Mouse (Mus musculus): ENCODE data around the gene Wdr25. TPM values are rescaled to one million over a fixed set of nuclear protein-coding genes. Genes with fewer than 3 reads are reported as not detected.

Wdr25 gene
- polyA plus RNA-seq, 1 experiment = 0.57 TPM

- Histone ChIP-seq H3K4me1 (ENCODE audit: control insufficient read depth) (no peaks in the 10 kb centered on the region), H3K27me3 (ENCODE audit: control insufficient read depth) (no peaks in the 10 kb centered on the region), H3K4me3 (replicated peaks) (no peak overlapping the region), H3K36me3 (ENCODE audit: control insufficient read depth) (no peaks in the 10 kb centered on the region), H3K9me3 (ENCODE audit: control insufficient read depth, low read length) (no peaks in the 10 kb centered on the region)
- no peak for TF ChIP-seq GATA1 (IDR thresholded peaks at IDR 0.05; ENCODE audit: low read length)
- TF ChIP-seq TAL1 (IDR thresholded peaks at IDR 0.05; ENCODE audit: low read length) = no peak
These were observed 45.4 kb downstream of the Wdr25 start for GRCm38 (mm10) chr12:108938844-108939243.

- TF ChIP-seq GATA1 (IDR thresholded peaks at IDR 0.05; ENCODE audit: low read length) (no peak), TAL1 (IDR thresholded peaks at IDR 0.05; ENCODE audit: low read length) (no peak)
- no peaks in the 10 kb centered on the region for H3K36me3 ChIP-seq (ENCODE audit: control insufficient read depth)
- no peaks in the 10 kb centered on the region for H3K4me1 ChIP-seq (ENCODE audit: control insufficient read depth)
- H3K4me3 ChIP-seq (replicated peaks) = no peak overlapping the region
- no peaks in the 10 kb centered on the region for H3K9me3 ChIP-seq (ENCODE audit: control insufficient read depth, low read length)
- no peaks in the 10 kb centered on the region for H3K27me3 ChIP-seq (ENCODE audit: control insufficient read depth)
These were observed 45.9 kb downstream of the Wdr25 start for GRCm38 (mm10) chr12:108939317-108939716.

GRCm38 (mm10) chr12:108940255-108940654 lies 46.8 kb downstream of the Wdr25 start:
- no peaks in the 10 kb centered on the region for H3K9me3 ChIP-seq (ENCODE audit: control insufficient read depth, low read length)
- TF ChIP-seq GATA1 (IDR thresholded peaks at IDR 0.05; ENCODE audit: low read length) (no peak), TAL1 (IDR thresholded peaks at IDR 0.05; ENCODE audit: low read length) (no peak)
- no peaks in the 10 kb centered on the region for H3K27me3 ChIP-seq (ENCODE audit: control insufficient read depth)
- H3K4me3 ChIP-seq (replicated peaks) = no peak overlapping the region
- H3K4me1 ChIP-seq (ENCODE audit: control insufficient read depth) = no peaks in the 10 kb centered on the region
- H3K36me3 ChIP-seq (ENCODE audit: control insufficient read depth) = no peaks in the 10 kb centered on the region

GRCm38 (mm10) chr12:108941282-108941681 lies 47.9 kb downstream of the Wdr25 start:
- Histone ChIP-seq H3K27me3 (ENCODE audit: control insufficient read depth) (no peaks in the 10 kb centered on the region), H3K4me1 (ENCODE audit: control insufficient read depth) (no peaks in the 10 kb centered on the region), H3K9me3 (ENCODE audit: control insufficient read depth, low read length) (no peaks in the 10 kb centered on the region), H3K4me3 (replicated peaks) (no peak overlapping the region), H3K36me3 (ENCODE audit: control insufficient read depth) (no peaks in the 10 kb centered on the region)
- no peak for TF ChIP-seq GATA1 (IDR thresholded peaks at IDR 0.05; ENCODE audit: low read length)
- TF ChIP-seq TAL1 (IDR thresholded peaks at IDR 0.05; ENCODE audit: low read length) = no peak

- H3K36me3 ChIP-seq (ENCODE audit: control insufficient read depth) = no peaks in the 10 kb centered on the region
- no peaks in the 10 kb centered on the region for H3K9me3 ChIP-seq (ENCODE audit: control insufficient read depth, low read length)
- no peaks in the 10 kb centered on the region for H3K27me3 ChIP-seq (ENCODE audit: control insufficient read depth)
- H3K4me1 ChIP-seq (ENCODE audit: control insufficient read depth) = no peaks in the 10 kb centered on the region
- TF ChIP-seq GATA1 (IDR thresholded peaks at IDR 0.05; ENCODE audit: low read length) (no peak), TAL1 (IDR thresholded peaks at IDR 0.05; ENCODE audit: low read length) (no peak)
- no peak overlapping the region for H3K4me3 ChIP-seq (replicated peaks)
These were observed 48.9 kb downstream of the Wdr25 start for GRCm38 (mm10) chr12:108942203-108942923.

- Histone ChIP-seq H3K9me3 (ENCODE audit: control insufficient read depth, low read length) (no peaks in the 10 kb centered on the region), H3K4me3 (replicated peaks) (no peak overlapping the region), H3K4me1 (ENCODE audit: control insufficient read depth) (peaks cover 1% of the 10 kb centered on the region; the same call in 1 of the 2 replicates), H3K27me3 (ENCODE audit: control insufficient read depth) (no peaks in the 10 kb centered on the region), H3K36me3 (ENCODE audit: control insufficient read depth) (no peaks in the 10 kb centered on the region)
- TF ChIP-seq TAL1 (IDR thresholded peaks at IDR 0.05; ENCODE audit: low read length) = no peak
- no peak for TF ChIP-seq GATA1 (IDR thresholded peaks at IDR 0.05; ENCODE audit: low read length)
These were observed 59.6 kb downstream of the Wdr25 start for GRCm38 (mm10) chr12:108953011-108953550.

GRCm38 (mm10) chr12:108953838-108954237 lies 60.4 kb downstream of the Wdr25 start:
- Histone ChIP-seq H3K4me3 (replicated peaks) (no peak overlapping the region), H3K27me3 (ENCODE audit: control insufficient read depth) (no peaks in the 10 kb centered on the region), H3K36me3 (ENCODE audit: control insufficient read depth) (no peaks in the 10 kb centered on the region), H3K9me3 (ENCODE audit: control insufficient read depth, low read length) (no peaks in the 10 kb centered on the region), H3K4me1 (ENCODE audit: control insufficient read depth) (peaks cover 1% of the 10 kb centered on the region)
- TF ChIP-seq GATA1 (IDR thresholded peaks at IDR 0.05; ENCODE audit: low read length) = no peak
- no peak for TF ChIP-seq TAL1 (IDR thresholded peaks at IDR 0.05; ENCODE audit: low read length)

GRCm38 (mm10) chr12:108954456-108954855 lies 61.0 kb downstream of the Wdr25 start:
- Histone ChIP-seq H3K36me3 (ENCODE audit: control insufficient read depth) (no peaks in the 10 kb centered on the region), H3K4me3 (replicated peaks) (no peak overlapping the region), H3K9me3 (ENCODE audit: control insufficient read depth, low read length) (no peaks in the 10 kb centered on the region), H3K4me1 (ENCODE audit: control insufficient read depth) (peaks cover 1% of the 10 kb centered on the region), H3K27me3 (ENCODE audit: control insufficient read depth) (no peaks in the 10 kb centered on the region)
- TF ChIP-seq GATA1 (IDR thresholded peaks at IDR 0.05; ENCODE audit: low read length) = no peak
- no peak for TF ChIP-seq TAL1 (IDR thresholded peaks at IDR 0.05; ENCODE audit: low read length)

- Histone ChIP-seq H3K36me3 (ENCODE audit: control insufficient read depth) (no peaks in the 10 kb centered on the region), H3K4me3 (replicated peaks) (no peak overlapping the region), H3K9me3 (ENCODE audit: control insufficient read depth, low read length) (no peaks in the 10 kb centered on the region), H3K27me3 (ENCODE audit: control insufficient read depth) (no peaks in the 10 kb centered on the region), H3K4me1 (ENCODE audit: control insufficient read depth) (peaks cover 1% of the 10 kb centered on the region)
- no peak for TF ChIP-seq GATA1 (IDR thresholded peaks at IDR 0.05; ENCODE audit: low read length)
- no peak for TF ChIP-seq TAL1 (IDR thresholded peaks at IDR 0.05; ENCODE audit: low read length)
These were observed 65.1 kb downstream of the Wdr25 start for GRCm38 (mm10) chr12:108958483-108958882.

All from erythroblast, embryonic 14.5 days (primary cell).